Mouse (Mus musculus) lung, adult 2 months (tissue): ENCODE data around the gene Zyx.

Experiments used
- CTCF ChIP-seq: fragments of 200-500 bp; IDR thresholded peaks from 2 replicates; pipeline ENCODE4 v1.5.1; 2011; ENCODE audit warnings: mild to moderate bottlenecking, low read length, control low read depth; ENCODE audit not compliant: insufficient read depth
- POLR2A ChIP-seq: fragments of 200-500 bp; IDR thresholded peaks from 2 replicates; pipeline ENCODE4 v1.6.1; 2011; ENCODE audit warnings: low read depth, mild to moderate bottlenecking, control low read depth, low read length, borderline replicate concordance; ENCODE audit errors: extremely low read depth

- TF ChIP-seq POLR2A (no peak), CTCF (no peak)
Observed at GRCm38 (mm10) chr6:42318293-42318692, 31.1 kb upstream of the Zyx start.
